Mouse (Mus musculus): ENCODE results near the gene Mchr1. TPM values are rescaled to one million over a fixed set of nuclear protein-coding genes. Genes with fewer than 3 reads are reported as not detected.
A peak's percentile ranks its signal among the peaks of the same experiment; 100 is the strongest.

Mchr1 gene
- polyA plus RNA-seq, 1 experiment, result 1.1 TPM

- TF ChIP-seq CTCF (IDR thresholded peaks at IDR 0.05; ENCODE audit: borderline replicate concordance, insufficient read depth, low read length), result no peak
- TF ChIP-seq POLR2A (IDR thresholded peaks at IDR 0.05; ENCODE audit: low read depth, low read length), result no peak
- no peak overlapping the region for H3K4me3 ChIP-seq (ENCODE audit: insufficient read depth, low read length)
- no peak overlapping the region for H3K27ac ChIP-seq (ENCODE audit: insufficient read depth, low read length)
- H3K4me1 ChIP-seq (ENCODE audit: control insufficient read depth, insufficient read depth, low read length), result 0 out of 2 replicates have a peak, but pooled peaks cover 4% of the 10 kb centered on the region
Observed at GRCm38 (mm10) chr15:81258296-81258695, 23.0 kb downstream of the Mchr1 start.

- Histone ChIP-seq H3K4me3 (ENCODE audit: insufficient read depth, low read length) (no peak overlapping the region), H3K27ac (ENCODE audit: insufficient read depth, low read length) (no peak overlapping the region), H3K4me1 (ENCODE audit: control insufficient read depth, insufficient read depth, low read length) (0 out of 2 replicates have a peak, but pooled peaks cover 6% of the 10 kb centered on the region)
- TF ChIP-seq POLR2A (IDR thresholded peaks at IDR 0.05; ENCODE audit: low read depth, low read length) (no peak), CTCF (IDR thresholded peaks at IDR 0.05; ENCODE audit: borderline replicate concordance, insufficient read depth, low read length) (no peak)
Observed at GRCm38 (mm10) chr15:81259304-81259703, 24.0 kb downstream of the Mchr1 start.

- no peak overlapping the region for H3K27ac ChIP-seq (ENCODE audit: insufficient read depth, low read length)
- no peak for TF ChIP-seq CTCF (IDR thresholded peaks at IDR 0.05; ENCODE audit: borderline replicate concordance, insufficient read depth, low read length)
- no peak for TF ChIP-seq POLR2A (IDR thresholded peaks at IDR 0.05; ENCODE audit: low read depth, low read length)
- peaks cover 8% of the 10 kb centered on the region; the same call in 1 of the 2 replicates for H3K4me1 ChIP-seq (ENCODE audit: control insufficient read depth, insufficient read depth, low read length)
- no peak overlapping the region for H3K4me3 ChIP-seq (ENCODE audit: insufficient read depth, low read length)
Observed at GRCm38 (mm10) chr15:81260208-81260607, 24.9 kb downstream of the Mchr1 start.

- Histone ChIP-seq H3K4me3 (ENCODE audit: insufficient read depth, low read length) (no peak overlapping the region), H3K4me1 (ENCODE audit: control insufficient read depth, insufficient read depth, low read length) (peaks cover 4% of the 10 kb centered on the region; the same call in 1 of the 2 replicates), H3K27ac (ENCODE audit: insufficient read depth, low read length) (peak overlapping the region; percentile 86)
- no peak for TF ChIP-seq CTCF (IDR thresholded peaks at IDR 0.05; ENCODE audit: borderline replicate concordance, insufficient read depth, low read length)
Observed at GRCm38 (mm10) chr15:81264392-81265095, 29.2 kb downstream of the Mchr1 start.

GRCm38 (mm10) chr15:81267416-81267815 lies 32.1 kb downstream of the Mchr1 start:
- peaks cover 10% of the 10 kb centered on the region for H3K4me1 ChIP-seq (ENCODE audit: control insufficient read depth, insufficient read depth, low read length)
- H3K4me3 ChIP-seq (ENCODE audit: insufficient read depth, low read length), result no peak overlapping the region
- H3K27ac ChIP-seq (ENCODE audit: insufficient read depth, low read length), result no peak overlapping the region
- no peak for TF ChIP-seq CTCF (IDR thresholded peaks at IDR 0.05; ENCODE audit: borderline replicate concordance, insufficient read depth, low read length)
- TF ChIP-seq POLR2A (IDR thresholded peaks at IDR 0.05; ENCODE audit: low read depth, low read length), result no peak

GRCm38 (mm10) chr15:81272305-81273053 lies 37.2 kb downstream of the Mchr1 start:
- H3K27ac ChIP-seq (ENCODE audit: insufficient read depth, low read length), result peak overlapping the region; percentile 53
- H3K4me1 ChIP-seq (ENCODE audit: control insufficient read depth, insufficient read depth, low read length), result peaks cover 10% of the 10 kb centered on the region
- TF ChIP-seq POLR2A (IDR thresholded peaks at IDR 0.05; ENCODE audit: low read depth, low read length) (no peak), CTCF (IDR thresholded peaks at IDR 0.05; ENCODE audit: borderline replicate concordance, insufficient read depth, low read length) (no peak)
- H3K4me3 ChIP-seq (ENCODE audit: insufficient read depth, low read length), result no peak overlapping the region

- Histone ChIP-seq H3K4me1 (ENCODE audit: control insufficient read depth, insufficient read depth, low read length) (peaks cover 10% of the 10 kb centered on the region), H3K27ac (ENCODE audit: insufficient read depth, low read length) (no peak overlapping the region), H3K4me3 (ENCODE audit: insufficient read depth, low read length) (no peak overlapping the region)
- TF ChIP-seq CTCF (IDR thresholded peaks at IDR 0.05; ENCODE audit: borderline replicate concordance, insufficient read depth, low read length) (no peak), POLR2A (IDR thresholded peaks at IDR 0.05; ENCODE audit: low read depth, low read length) (no peak)
Observed at GRCm38 (mm10) chr15:81273361-81273760, 38.1 kb downstream of the Mchr1 start.

GRCm38 (mm10) chr15:81277928-81278327 lies 42.6 kb downstream of the Mchr1 start:
- TF ChIP-seq POLR2A (IDR thresholded peaks at IDR 0.05; ENCODE audit: low read depth, low read length) (no peak), CTCF (IDR thresholded peaks at IDR 0.05; ENCODE audit: borderline replicate concordance, insufficient read depth, low read length) (no peak)
- no peak overlapping the region for H3K27ac ChIP-seq (ENCODE audit: insufficient read depth, low read length)
- no peaks in the 10 kb centered on the region; the same call in none of the 2 replicates for H3K4me1 ChIP-seq (ENCODE audit: control insufficient read depth, insufficient read depth, low read length)
- H3K4me3 ChIP-seq (ENCODE audit: insufficient read depth, low read length), result no peak overlapping the region

- Histone ChIP-seq H3K4me3 (ENCODE audit: insufficient read depth, low read length) (no peak overlapping the region), H3K4me1 (ENCODE audit: control insufficient read depth, insufficient read depth, low read length) (no peaks in the 10 kb centered on the region; the same call in 1 of the 2 replicates), H3K27ac (ENCODE audit: insufficient read depth, low read length) (no peak overlapping the region)
- TF ChIP-seq POLR2A (IDR thresholded peaks at IDR 0.05; ENCODE audit: low read depth, low read length), result no peak
- TF ChIP-seq CTCF (IDR thresholded peaks at IDR 0.05; ENCODE audit: borderline replicate concordance, insufficient read depth, low read length), result no peak
Observed at GRCm38 (mm10) chr15:81278699-81279098, 43.4 kb downstream of the Mchr1 start.
